Mouse (Mus musculus) skeletal muscle tissue, adult 2 months (tissue): ENCODE results near the gene Guk1.

Source experiments
- DNase-seq: peaks from one replicate; pipeline ENCODE4 v3.0.0-alpha.2; 2012; ENCODE audit warnings: low read depth, low spot score

The Guk1 gene

DNA sequence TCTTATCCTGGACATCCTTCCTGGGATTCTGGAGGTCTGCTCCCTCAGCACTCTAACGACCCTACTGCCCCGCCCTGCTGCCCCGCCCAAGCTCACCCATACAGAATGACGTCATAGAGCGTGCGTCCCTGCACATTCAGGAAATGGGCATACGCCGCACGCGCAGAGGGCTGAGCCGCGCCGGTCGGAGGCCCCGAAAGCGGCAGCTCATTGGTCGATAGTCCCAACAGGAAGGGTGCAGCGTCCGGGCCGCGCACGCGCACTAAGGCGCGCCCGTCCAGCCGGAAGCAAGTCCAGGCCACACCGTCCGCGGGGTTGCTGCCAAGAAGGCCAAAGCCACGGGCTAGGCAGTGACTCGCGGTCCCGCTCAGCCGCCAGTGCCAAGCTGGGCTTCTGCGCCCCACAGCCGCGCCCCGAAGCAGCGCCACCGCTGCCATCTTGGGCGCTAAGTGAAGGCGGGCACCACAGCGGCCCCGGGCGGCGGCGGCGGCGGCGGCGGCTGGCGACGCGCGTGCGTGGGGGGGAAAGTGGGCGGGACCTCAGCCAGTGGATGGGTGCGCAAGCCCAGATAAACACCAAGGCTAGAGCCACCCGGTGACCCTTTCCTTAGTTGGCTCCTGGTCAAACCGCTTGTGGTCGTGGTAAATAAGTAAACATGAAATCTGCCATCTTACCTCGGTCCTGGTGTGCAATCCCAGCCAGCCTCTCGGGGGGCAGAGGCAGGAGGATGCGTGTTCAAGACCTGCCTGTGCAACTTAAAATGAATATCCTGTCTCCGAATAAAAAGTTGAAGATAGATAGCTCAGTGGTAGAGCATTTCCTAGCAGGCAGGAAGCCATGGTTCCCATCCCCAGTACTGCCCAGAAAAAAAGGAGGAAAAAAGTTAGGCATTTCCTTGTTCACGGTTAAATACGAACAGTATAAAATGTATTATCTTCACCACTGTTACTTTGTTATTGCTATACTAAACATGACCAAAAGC, 28.5 kb downstream of the Guk1 start, which contains the start of gene Iba57:
Gene Iba57 (minus strand): TSS at position 485 of the 982 bp plus-strand sequence.
- DNase-seq, result peak; percentile 100

DNA sequence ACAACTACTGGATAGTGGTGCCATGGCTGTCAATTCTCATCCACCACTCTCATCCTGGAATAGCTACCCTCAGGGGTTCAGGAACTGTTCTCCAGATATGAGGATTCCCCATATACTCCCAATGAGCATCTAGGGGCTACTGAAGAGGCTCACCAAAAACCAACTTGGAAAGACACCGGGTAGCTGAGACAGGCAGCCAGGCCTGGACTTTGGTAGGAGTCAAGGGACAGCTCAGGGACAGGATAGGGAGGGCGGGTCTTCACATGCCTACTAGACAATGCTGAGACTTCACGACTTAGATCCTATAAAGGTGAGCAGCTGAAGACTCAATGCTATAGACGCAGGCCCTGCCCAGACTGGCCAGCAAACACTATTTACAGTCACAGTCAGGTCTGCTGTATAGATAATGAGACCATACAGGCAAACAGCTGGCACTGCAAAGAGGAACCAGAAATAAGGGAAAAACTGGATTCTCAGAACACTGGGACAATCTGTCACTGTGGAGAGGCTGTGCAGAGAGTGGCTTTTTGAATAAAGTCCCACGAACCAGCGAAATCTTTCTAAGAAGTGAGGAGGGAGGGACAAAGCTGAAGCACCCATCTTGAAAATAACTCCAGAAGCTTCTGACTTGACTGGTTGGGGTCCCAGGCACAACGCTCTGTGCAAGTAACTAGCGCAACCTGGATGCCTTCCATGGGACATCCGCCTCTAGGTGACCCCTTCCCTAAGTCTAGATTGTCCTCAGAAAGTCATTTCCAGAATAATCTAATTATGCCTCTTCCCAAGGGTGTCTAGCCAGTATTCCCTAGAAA, 29.4 kb downstream of the Guk1 start:
- DNase-seq, result no peak

DNA sequence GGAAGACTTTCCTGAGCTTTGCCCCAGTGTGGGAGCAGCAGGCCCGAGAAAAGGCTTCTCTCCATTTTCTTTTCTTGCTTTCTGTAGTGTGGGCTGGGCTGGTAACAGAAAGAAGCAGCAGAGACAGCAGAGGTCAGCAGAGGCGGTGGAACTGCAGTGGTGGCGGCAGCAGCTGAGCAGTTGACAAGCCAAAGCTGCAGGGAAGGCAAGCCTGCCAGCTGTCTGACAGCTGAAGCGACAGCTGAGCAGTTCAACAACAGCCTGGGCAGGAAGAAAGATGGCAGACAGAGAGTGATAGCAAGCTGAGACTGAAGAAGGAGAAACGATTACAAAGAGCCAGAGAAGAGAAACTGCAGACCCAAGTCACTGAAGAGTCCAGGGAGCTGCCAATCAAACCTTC, 30.6 kb downstream of the Guk1 start:
- DNase-seq, result peak; percentile 94

DNA sequence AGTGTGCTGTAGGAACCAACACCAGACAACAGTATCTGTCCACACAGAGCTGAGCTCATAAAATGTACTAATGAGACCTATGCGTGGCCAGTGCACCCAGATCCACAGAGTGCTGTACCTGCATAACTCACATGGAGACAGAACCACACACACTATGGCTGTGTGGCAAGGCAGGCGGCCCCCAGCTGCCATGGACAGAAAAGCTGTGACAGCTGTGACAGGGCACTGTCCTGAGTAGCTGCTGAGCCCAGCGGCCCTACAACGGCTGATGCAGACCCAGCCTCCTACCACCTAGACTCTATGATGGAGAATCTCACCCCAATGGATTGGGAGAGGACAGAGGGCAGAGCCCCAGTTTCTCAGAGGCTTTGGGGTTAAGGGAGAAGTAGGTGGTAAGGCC, 32.5 kb downstream of the Guk1 start:
- no peak for DNase-seq

DNA sequence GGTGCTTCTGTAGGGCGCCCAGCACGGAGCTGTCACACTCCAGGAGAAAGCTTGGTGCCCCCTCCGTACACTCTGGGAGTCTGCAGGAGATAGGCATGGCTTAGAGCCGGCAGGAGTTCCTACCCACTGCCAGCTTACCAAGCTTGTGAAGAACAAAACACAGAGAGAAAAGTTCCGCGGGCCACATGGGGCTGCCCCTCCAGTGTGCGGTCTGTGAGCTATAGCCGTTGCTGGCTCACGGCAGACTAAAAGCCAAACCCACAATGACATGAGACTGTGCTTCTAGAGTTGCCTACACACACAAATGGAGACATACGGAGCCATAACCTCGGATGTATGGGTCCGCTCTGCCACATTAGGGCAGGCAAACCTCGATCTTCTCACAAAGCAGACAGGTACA, 32.9 kb downstream of the Guk1 start:
- no peak for DNase-seq

DNA sequence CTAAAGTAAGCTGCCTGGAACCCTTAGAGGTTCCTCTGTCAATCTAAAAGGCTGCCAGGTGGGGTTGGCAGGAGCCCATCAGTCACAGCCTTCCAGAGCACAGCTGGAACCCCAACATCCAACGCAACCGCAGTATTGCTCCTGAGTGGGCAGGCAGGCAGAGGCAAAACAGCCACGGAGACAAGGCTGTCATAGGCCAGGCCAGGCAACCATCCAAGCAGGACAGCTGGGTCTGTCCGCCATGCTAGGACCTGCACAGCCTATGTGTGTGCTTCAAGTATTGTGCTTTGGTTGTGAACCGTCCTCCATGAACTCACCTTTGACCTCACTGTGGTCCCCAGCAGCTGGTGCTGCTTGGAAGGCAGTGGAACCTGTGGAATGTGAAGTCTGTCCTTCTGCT, 36.1 kb downstream of the Guk1 start:
- no peak for DNase-seq

DNA sequence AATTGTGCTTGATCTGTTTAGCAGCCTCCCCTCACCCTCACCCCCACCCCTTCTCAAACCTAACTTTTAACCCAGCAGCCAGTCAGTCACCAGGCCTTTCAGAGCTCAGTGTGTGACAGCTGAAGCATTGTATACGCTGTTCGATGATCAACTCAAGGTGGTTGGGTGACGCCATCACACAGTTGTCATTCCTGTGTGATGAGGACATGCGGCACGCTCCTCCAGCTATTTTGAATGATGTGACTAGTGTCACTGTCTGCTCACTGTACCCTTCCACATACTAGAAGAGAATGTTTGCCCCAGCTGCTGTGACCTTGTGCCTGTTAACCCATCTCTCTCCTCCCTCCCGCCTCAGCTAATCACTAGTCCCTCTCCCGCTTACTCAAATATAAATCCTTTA, 37.8 kb downstream of the Guk1 start:
- DNase-seq, result no peak

DNA sequence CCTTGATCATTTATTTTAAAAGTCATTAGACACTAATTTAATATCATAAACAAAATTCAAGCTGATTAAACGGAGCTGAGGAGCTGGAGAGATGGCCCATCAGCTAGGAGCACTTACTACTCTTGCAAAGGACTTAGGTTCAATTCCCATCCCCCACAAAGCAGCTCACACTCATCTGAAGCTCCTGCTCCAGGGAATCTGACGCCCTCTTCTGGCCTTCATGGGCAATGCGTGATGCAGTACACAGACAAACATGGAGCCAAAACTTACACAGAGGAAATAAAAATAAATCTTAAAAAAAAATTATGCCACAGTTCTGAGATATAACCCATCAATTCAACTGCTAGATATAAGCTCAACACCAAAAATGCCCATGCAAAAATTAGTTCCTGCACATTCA, 40.3 kb downstream of the Guk1 start:
- DNase-seq, result no peak

DNA sequence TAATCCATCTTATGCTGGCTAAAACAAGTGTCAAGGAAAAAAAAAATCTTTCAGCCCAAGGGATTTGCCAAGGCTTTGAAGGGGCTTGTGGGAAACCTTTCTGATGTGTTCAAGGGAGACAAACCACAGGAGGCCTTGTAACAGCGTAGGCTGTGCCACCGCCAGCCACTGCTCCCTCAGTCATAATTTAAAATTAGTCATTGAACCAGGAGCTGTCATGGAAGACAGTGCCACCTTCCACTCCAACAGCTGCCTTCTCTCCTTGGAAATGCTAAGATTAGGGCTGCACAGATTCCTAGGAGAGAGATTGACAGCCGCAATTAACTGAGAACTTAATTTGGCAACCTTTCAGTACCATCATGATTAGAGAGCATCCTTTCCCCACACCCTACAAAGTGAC, 42.7 kb downstream of the Guk1 start:
- no peak for DNase-seq

DNA sequence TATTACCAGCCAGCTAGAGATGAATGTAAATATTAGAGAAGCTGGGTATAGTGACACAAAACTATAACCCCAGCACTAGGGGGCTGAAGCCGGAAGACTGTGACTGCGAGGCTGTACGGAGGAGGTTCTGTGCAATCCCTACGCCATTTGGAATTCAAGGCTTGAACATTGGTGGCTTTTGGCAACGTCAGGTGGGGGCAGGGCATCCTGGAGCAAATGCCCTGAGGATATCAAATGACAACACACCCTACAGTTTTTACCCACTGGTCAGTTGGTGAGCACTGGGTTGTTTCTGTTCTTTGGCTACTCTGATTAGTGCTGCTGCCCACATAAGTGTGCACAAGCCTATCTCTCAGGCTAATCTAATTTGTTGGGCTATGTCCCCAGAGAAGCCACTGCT, 49.0 kb downstream of the Guk1 start:
- DNase-seq, result no peak

DNA sequence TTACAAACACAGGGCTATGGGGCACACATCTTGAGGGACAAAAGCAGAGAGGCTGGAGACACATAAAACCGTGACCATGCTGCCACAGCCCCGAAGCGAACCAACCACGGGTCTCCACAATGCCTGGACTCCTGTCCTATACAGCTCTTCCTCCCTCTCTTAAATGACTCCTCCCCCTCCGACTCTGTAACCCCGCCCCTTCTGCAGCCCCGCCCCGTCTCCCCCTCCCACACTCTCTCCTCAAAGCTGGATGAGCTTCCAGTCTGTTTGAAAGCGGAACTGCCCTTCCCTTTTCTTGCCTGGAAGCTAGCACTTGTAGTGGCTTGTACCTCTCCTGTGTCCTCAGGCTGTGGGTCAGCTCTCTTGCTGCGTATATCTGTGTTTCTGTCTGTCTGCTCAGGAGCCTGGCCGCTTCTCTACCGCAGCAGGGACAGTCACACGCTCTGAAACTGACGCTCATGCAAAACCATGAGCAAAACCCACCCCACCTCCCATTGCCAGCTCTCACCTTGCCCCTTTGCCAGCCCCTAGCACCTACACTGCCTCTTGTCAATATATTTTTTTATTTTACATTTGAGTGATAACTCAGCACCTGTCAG, 50.1 kb downstream of the Guk1 start:
- peak; percentile 73 for DNase-seq

DNA sequence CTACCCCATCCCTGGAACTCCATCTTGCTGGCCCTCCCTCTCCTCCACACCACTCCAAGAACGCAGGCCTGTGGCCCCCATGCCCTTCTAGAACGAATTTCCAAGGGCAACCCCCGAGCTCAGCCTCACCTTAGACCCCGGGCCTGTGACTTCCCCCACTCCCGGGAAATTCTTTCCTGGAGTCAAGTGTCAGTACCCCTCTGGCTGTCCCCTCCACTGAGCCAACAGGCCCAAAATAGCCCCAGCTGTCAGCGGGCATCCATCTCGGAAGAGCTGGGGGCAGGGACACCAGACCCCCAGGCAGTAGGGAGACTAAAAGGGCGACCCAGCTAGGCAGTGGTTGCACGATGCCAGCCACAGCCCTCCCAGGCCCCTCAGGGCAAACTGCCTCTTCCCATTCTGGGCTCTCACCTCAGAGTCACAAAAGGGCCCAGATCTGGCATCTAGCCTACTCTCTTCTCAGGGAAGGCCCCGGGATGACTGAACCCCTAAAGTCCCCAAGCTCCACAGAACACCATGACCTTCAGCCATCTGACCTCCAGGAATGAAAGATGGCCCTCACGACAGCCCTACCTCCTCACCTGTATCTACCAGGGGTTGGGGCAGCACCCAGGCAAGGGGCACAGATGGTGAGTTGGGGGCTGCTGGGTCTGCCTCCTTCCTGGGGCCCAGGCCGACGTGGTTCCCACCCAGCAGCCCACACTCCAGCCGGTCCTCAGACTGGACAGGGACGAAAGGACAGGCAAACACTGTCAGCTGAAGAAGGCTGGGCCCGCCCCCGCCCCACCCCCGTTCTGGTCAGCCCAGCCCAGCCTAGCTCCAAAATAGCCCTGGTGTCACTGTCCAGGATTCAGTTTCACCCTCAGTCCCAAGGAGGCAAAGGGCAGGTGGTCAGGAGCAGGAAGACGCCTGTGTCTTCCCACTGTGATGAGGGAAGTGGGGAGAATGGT, 53.2 kb downstream of the Guk1 start:
- peak; percentile 92 for DNase-seq

DNA sequence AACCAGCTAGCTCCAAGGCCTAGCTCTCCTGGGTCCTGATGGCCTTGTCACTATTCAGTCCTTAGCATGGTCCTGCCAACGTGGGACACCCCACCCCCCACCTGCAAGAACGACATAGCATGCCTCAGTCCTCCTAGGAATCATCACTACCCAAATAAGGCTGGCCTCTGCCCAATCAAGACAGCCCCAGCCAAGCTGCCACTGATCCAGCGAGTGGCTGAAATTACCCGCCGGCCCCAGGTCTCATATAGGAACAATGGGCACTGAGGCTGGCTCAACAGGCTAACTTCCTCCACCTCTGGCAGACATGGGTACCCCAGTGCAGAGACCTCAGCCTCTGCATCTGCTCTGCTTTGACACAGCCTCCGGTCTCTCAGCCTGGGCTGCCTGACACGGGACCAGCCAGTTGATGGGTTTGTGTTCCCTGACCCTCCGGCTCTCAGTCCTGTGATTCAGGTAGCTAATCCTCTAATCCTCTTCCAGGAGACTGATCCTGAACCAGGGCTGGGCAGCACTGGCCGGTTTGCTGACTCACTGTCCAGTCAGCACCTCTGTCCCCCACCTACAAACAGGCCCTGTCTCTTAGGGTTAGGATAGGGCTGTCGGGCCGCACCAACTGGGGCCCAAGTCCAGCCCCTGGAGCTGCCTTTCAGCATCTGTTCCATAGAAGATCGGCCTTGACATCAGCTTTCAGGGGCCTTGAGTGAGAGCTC, 54.9 kb downstream of the Guk1 start:
- peak; percentile 76 for DNase-seq

DNA sequence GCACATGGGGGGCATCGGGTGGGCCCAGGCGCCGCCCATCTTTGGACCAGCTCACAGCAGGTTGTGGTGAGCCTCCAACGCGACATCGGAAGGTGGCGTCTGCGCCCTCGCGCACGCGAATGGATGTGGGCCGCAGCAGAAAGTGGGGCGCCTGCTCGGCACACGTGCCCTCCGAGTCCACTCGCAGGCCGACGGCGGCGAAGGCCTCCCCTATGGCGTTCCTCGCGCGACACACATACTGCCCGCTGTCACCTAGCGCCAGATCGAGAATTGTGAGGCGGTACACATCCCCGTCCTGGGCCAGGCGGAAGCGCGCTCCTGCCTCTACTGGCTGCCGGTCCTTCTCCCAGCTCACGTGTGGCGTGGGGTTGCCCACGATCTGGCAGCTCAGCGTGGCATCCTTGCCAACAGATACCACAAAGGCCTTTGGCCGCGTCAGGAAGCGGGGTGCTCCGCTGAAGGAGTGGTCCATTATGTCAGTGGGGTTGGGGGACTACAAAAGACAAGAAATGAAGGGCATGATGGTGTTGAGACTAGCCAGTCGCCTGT, 56.0 kb downstream of the Guk1 start, which contains the start of gene Obscn:
Gene Obscn (minus strand): TSS at position 499 of the 549 bp plus-strand sequence.
- DNase-seq, result no peak

DNA sequence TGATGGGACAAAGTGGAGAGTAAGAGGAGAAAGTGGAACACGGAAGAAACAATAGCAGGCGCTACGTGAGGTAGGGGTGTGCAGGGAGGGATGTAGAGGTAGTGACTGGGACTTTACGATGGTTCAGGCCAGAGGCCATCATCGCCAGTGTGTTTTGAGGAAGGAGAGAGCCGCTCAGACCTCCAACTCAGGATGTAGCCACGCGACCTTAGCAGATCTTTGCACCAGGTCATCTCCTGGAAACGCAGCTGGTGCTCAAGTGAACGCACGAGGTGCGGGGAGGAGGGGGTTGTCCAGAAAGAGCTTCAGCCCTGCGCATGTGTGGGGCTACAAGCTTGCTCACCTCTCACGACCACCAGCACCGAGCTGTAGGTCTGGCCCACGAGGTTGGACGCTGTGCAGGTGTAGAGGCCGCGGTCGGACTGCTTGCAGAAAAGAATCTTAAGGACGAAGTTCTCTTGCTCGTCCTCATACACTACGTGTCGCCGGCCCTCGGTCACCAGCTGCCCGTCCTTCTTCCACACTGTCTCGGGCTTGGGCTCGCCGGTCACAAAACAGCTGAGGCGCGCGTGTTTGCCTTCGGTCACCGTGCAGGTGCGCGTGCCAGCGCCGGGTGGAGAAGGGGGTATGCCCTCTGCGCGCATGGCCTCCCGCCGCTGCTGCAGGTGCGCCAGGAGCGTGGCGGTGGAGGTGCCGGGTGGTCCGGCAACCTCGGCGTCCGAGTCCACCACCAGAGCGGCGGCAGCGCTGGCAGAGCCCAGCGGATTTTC, 56.8 kb downstream of the Guk1 start:
- DNase-seq, result no peak

DNA sequence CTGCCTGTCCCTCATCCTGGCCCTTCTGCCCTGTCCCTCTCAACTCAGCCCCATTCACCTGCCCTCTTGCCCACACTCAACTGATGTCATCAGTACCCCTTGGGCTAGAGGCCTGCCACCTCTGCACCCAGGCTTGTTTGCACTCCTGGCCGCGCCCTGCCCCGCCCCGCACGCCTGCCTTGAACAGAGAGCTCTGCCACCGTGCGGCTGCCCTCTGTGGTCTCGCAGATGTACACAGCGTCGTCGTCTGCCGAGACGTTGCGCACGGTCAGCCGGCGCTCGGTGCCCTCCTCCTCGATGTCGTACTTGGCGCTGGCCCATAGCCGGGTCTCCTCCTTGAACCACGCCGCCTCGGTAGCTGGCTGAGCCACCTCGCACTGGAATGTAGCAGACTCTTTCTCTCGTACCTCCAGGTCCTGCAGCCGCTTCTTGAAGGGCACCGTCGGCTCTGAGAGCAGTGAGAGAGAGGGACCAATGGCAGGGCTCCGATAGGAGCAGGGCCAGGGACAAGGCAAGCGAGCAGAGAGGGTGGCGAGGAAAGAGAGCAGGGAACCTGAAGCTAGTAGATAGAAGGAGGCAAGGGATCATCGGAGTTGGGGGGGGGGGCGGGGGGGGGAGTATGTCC, 57.5 kb downstream of the Guk1 start:
- DNase-seq, result no peak
